In genomic region chr2:68386313-68386863, GRCm38 (mm10) we compare ENCODE assay signal across 19 mouse cellular contexts.
DNase-seq lines count a peak whose midpoint lies in the region; ATAC-seq and TF ChIP-seq lines count a peak whose summit lies in the region.
"Had no signal": no experiment of that assay in that cellular context is flagged by ENCODE, and none has a peak within 500 bp of the region (broad histone marks: within the 10 kb centered on the region; RNA-seq: fewer than 3 reads in every experiment).

No protein-coding gene starts in this region.

- no peaks in the 10 kb centered on the region for H3K27me3 ChIP-seq in heart, embryonic 10.5 days (ENCODE audit: insufficient read depth, poor library complexity, severe bottlenecking)
- H3K27me3 ChIP-seq in kidney, adult 2 months (replicated peaks; ENCODE audit: control insufficient read depth, insufficient read depth, low read length), result no peaks in the 10 kb centered on the region
- H3K27me3 ChIP-seq in kidney, embryonic 14.5 days (ENCODE audit: control insufficient read depth, insufficient read depth, low read length), result no peaks in the 10 kb centered on the region
- no peaks in the 10 kb centered on the region for H3K27me3 ChIP-seq in neural tube, embryonic 13.5 days
- H3K27me3 ChIP-seq: embryonic facial prominence, embryonic 12.5 days; hindbrain, embryonic 12.5 days; limb, embryonic 15.5 days had no signal

- TF ChIP-seq CTCF in kidney, adult 2 months (conservative IDR thresholded peaks at IDR 0.05; ENCODE audit: insufficient read depth, insufficient read length, low read depth, low read length), result no peak

- H3K9me3 ChIP-seq in heart, embryonic 10.5 days, result no peaks in the 10 kb centered on the region
- H3K9me3 ChIP-seq in kidney, embryonic 14.5 days (ENCODE audit: control insufficient read depth, low read length), result no peaks in the 10 kb centered on the region
- no peaks in the 10 kb centered on the region for H3K9me3 ChIP-seq in neural tube, embryonic 13.5 days
- H3K9me3 ChIP-seq: embryonic facial prominence, embryonic 12.5 days; hindbrain, embryonic 12.5 days; limb, embryonic 15.5 days had no signal

- H3K4me1 ChIP-seq in heart, embryonic 10.5 days, result peaks cover 49% of the 10 kb centered on the region
- peaks cover 15% of the 10 kb centered on the region; the same call in 1 of the 2 replicates for H3K4me1 ChIP-seq in kidney, adult 2 months (ENCODE audit: control insufficient read depth, insufficient read depth, low read length)
- peaks cover 19% of the 10 kb centered on the region for H3K4me1 ChIP-seq in kidney, embryonic 14.5 days (ENCODE audit: control insufficient read depth, insufficient read depth, low read length)
- peaks cover 19% of the 10 kb centered on the region for H3K4me1 ChIP-seq in neural tube, embryonic 13.5 days (replicated peaks)

- H3K9ac ChIP-seq in kidney, embryonic 14.5 days (ENCODE audit: low read depth, low read length), result no peak overlapping the region
- H3K9ac ChIP-seq in neural tube, embryonic 13.5 days, result no peak overlapping the region
- H3K9ac ChIP-seq: embryonic facial prominence, embryonic 12.5 days; forebrain, postnatal 0 days; hindbrain, embryonic 12.5 days; limb, embryonic 15.5 days had no signal

- H3K4me3 ChIP-seq in heart, embryonic 10.5 days, result no peak overlapping the region
- no peak overlapping the region for H3K4me3 ChIP-seq in kidney, adult 2 months (ENCODE audit: insufficient read depth, low read depth, low read length)
- H3K4me3 ChIP-seq in kidney, embryonic 14.5 days (ENCODE audit: low read length), result no peak overlapping the region
- no peak overlapping the region for H3K4me3 ChIP-seq in neural tube, embryonic 13.5 days
- H3K4me3 ChIP-seq: embryonic facial prominence, embryonic 12.5 days; gastrocnemius, adult 2 months; hindbrain, embryonic 12.5 days; limb, embryonic 15.5 days; myocyte had no signal

- ATAC-seq in kidney, embryonic 14.5 days (ENCODE audit: low FRiP score, low TSS enrichment), result no peak
- 0 out of 2 replicates have a peak, but pooled peaks have one; percentile 25 for ATAC-seq in neural tube, embryonic 13.5 days (ENCODE audit: low read depth)
- ATAC-seq: forebrain, postnatal 0 days had no signal

- H3K4me2 ChIP-seq in kidney, embryonic 14.5 days (replicated peaks; ENCODE audit: low read depth, low read length), result no peak overlapping the region
- H3K4me2 ChIP-seq in neural tube, embryonic 13.5 days, result no peak overlapping the region
- H3K4me2 ChIP-seq: embryonic facial prominence, embryonic 12.5 days; hindbrain, embryonic 12.5 days; limb, embryonic 15.5 days had no signal

- DNase-seq in heart, embryonic 10.5 days (ENCODE audit: low spot score), result peak; percentile 22
- no peak for DNase-seq in heart, postnatal 10 days
- DNase-seq in kidney, adult 2 months, result no peak
- DNase-seq in R1 (ENCODE audit: low read depth, low spot score), result peak; percentile 56
- DNase-seq in right cerebral cortex, adult 2 months (ENCODE audit: low spot score in 2 of 2), result no peak
- no peak for DNase-seq in urinary bladder, adult 18-20 months (ENCODE audit: low spot score in 2 of 2)
- DNase-seq: cerebellum, adult 11-12 months; forebrain, postnatal 0 days; gastrocnemius, adult 2 months; kidney, adult 18-20 months; lung, postnatal 10 days; right cerebral cortex, postnatal 14 days; thymus, adult 18-20 months had no signal

- intact Hi-C loops in heart, postnatal 10 days (cut with DNase I), result no loop called here

- peaks cover 33% of the 10 kb centered on the region for H3K36me3 ChIP-seq in heart, embryonic 10.5 days
- H3K36me3 ChIP-seq in kidney, adult 2 months (ENCODE audit: control insufficient read depth, insufficient read depth, low read length), result no peaks in the 10 kb centered on the region
- peaks cover 3% of the 10 kb centered on the region; the same call in 1 of the 2 replicates for H3K36me3 ChIP-seq in kidney, embryonic 14.5 days (ENCODE audit: control insufficient read depth, insufficient read depth, low read length)
- no peaks in the 10 kb centered on the region for H3K36me3 ChIP-seq in neural tube, embryonic 13.5 days
- H3K36me3 ChIP-seq: limb, embryonic 15.5 days had no signal

- H3K27ac ChIP-seq in heart, embryonic 10.5 days, result peak overlapping the region; percentile 67; the same call in 1 of the 2 replicates
- H3K27ac ChIP-seq in kidney, adult 2 months (ENCODE audit: insufficient read depth, low read depth, low read length), result peak overlapping the region; percentile 83
- no peak overlapping the region for H3K27ac ChIP-seq in kidney, embryonic 14.5 days (ENCODE audit: low read depth, low read length)
- no peak overlapping the region for H3K27ac ChIP-seq in neural tube, embryonic 13.5 days (replicated peaks)
- H3K27ac ChIP-seq: embryonic facial prominence, embryonic 12.5 days; gastrocnemius, adult 2 months had no signal

- TF ChIP-seq POLR2A in kidney, adult 2 months (IDR thresholded peaks at IDR 0.05; ENCODE audit: low read depth, low read length), result no peak

- 82% methylated on average over 10 of the region's 10 CpGs for WGBS in heart, embryonic 10.5 days
- WGBS in kidney, adult 2 months, result 67% methylated on average over 10 of the region's 10 CpGs
- WGBS in kidney, embryonic 14.5 days, result 64% methylated on average over 10 of the region's 10 CpGs
- WGBS in neural tube, embryonic 13.5 days, result 20% methylated on average over 10 of the region's 10 CpGs

Comparison
In these comparisons a context has a peak if more than half of its experiments do, and no peak if none do; other contexts are left out.
1. DNase-seq: peak in heart, embryonic 10.5 days (single experiment) and R1 (single experiment); none in heart, postnatal 10 days (0 of 2), kidney, adult 2 months (single experiment), right cerebral cortex, adult 2 months (0 of 2) and urinary bladder, adult 18-20 months (0 of 2).
2. H3K27ac ChIP-seq: peak in heart, embryonic 10.5 days (single experiment) and kidney, adult 2 months (single experiment); none in kidney, embryonic 14.5 days (single experiment) and neural tube, embryonic 13.5 days (single experiment).